Mouse (Mus musculus): ENCODE results near the gene Tacr2.

Tacr2 gene

GRCm38 (mm10) chr10:62228126-62228525, 24.1 kb upstream of the Tacr2 start:
- TF ChIP-seq GATA4 (IDR thresholded peaks at IDR 0.05; ENCODE audit: insufficient replicate concordance, low read length): no peak

GRCm38 (mm10) chr10:62230708-62231394, 21.4 kb upstream of the Tacr2 start, which contains the start of gene Tspan15:
Tspan15 (minus strand) TSS chr10:62231251.
- TF ChIP-seq GATA4 (IDR thresholded peaks at IDR 0.05; ENCODE audit: insufficient replicate concordance, low read length): peak; percentile 26; the same call in 1 of the 2 replicates

- TF ChIP-seq GATA4 (IDR thresholded peaks at IDR 0.05; ENCODE audit: insufficient replicate concordance, low read length): no peak
Observed at GRCm38 (mm10) chr10:62231395-62231732, 20.9 kb upstream of the Tacr2 start.

- TF ChIP-seq GATA4 (IDR thresholded peaks at IDR 0.05; ENCODE audit: insufficient replicate concordance, low read length): no peak
Observed at GRCm38 (mm10) chr10:62231811-62232210, 20.4 kb upstream of the Tacr2 start.

- TF ChIP-seq GATA4 (IDR thresholded peaks at IDR 0.05; ENCODE audit: insufficient replicate concordance, low read length): no peak
Observed at GRCm38 (mm10) chr10:62236165-62236564, 16.1 kb upstream of the Tacr2 start.

- TF ChIP-seq GATA4 (IDR thresholded peaks at IDR 0.05; ENCODE audit: insufficient replicate concordance, low read length): no peak
Observed at GRCm38 (mm10) chr10:62237205-62237604, 15.0 kb upstream of the Tacr2 start.

- TF ChIP-seq GATA4 (IDR thresholded peaks at IDR 0.05; ENCODE audit: insufficient replicate concordance, low read length): no peak
Observed at GRCm38 (mm10) chr10:62238688-62239087, 13.6 kb upstream of the Tacr2 start.

- no peak for TF ChIP-seq GATA4 (IDR thresholded peaks at IDR 0.05; ENCODE audit: insufficient replicate concordance, low read length)
Observed at GRCm38 (mm10) chr10:62239270-62239669, 13.0 kb upstream of the Tacr2 start.

- TF ChIP-seq GATA4 (IDR thresholded peaks at IDR 0.05; ENCODE audit: insufficient replicate concordance, low read length): no peak
Observed at GRCm38 (mm10) chr10:62242358-62242757, 9.9 kb upstream of the Tacr2 start.

- no peak for TF ChIP-seq GATA4 (IDR thresholded peaks at IDR 0.05; ENCODE audit: insufficient replicate concordance, low read length)
Observed at GRCm38 (mm10) chr10:62242896-62243295, 9.3 kb upstream of the Tacr2 start.

GRCm38 (mm10) chr10:62244067-62244466, 8.2 kb upstream of the Tacr2 start:
- no peak for TF ChIP-seq GATA4 (IDR thresholded peaks at IDR 0.05; ENCODE audit: insufficient replicate concordance, low read length)

GRCm38 (mm10) chr10:62247156-62247555, 5.1 kb upstream of the Tacr2 start:
- TF ChIP-seq GATA4 (IDR thresholded peaks at IDR 0.05; ENCODE audit: insufficient replicate concordance, low read length): no peak

GRCm38 (mm10) chr10:62247815-62248214, 4.4 kb upstream of the Tacr2 start:
- no peak for TF ChIP-seq GATA4 (IDR thresholded peaks at IDR 0.05; ENCODE audit: insufficient replicate concordance, low read length)

- TF ChIP-seq GATA4 (IDR thresholded peaks at IDR 0.05; ENCODE audit: insufficient replicate concordance, low read length): no peak
Observed at GRCm38 (mm10) chr10:62252496-62253235, 428 bp downstream of the Tacr2 start.

GRCm38 (mm10) chr10:62258298-62258697, 6.1 kb downstream of the Tacr2 start:
- TF ChIP-seq GATA4 (IDR thresholded peaks at IDR 0.05; ENCODE audit: insufficient replicate concordance, low read length): no peak

- no peak for TF ChIP-seq GATA4 (IDR thresholded peaks at IDR 0.05; ENCODE audit: insufficient replicate concordance, low read length)
Observed at GRCm38 (mm10) chr10:62261115-62261886, 9.1 kb downstream of the Tacr2 start.
